22 mouse cellular contexts compared by ENCODE assay signal in the genomic region with DNA sequence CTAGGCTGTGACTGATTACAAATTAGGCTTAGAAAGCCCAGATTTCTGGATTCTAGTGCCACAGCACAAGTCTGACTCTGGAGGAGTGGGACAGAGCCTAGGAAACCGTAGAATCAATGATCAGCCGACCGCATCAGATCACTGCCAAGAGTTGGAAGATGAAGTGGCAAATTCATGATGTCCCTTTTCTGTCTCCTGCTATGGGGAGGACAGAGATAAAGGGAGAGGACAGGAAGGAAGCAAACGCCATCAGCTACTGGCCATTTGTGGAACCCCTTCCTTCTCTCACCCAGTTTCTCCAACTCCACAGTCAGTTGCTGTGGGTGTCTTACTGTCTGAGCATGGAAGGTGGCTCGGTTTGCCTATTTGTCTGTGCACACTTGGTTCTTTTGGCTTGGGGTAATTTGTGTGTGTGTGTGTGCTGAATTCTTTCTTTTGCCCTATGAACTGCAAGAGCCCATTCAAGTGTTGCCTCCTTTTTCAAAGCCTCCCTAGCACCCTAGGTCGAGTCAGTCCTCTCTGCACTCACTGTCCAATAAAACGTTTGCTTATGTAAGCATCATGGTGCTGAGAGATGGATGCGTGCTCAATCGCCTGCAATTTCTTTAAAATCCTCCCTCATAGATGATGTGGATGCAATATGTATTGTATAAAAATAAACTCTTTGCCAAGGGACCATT.
DNase-seq lines count a peak whose midpoint lies in the region; ATAC-seq lines count a peak whose summit lies in the region.
"Had no signal": no experiment of that assay in that cellular context is flagged by ENCODE, and none has a peak within 500 bp of the region (broad histone marks: within the 10 kb centered on the region; RNA-seq: fewer than 3 reads in every experiment).

No protein-coding gene starts in this region.

- DNase-seq in embryo, embryonic 10.5 days (ENCODE audit: low spot score) = peak; percentile 36
- DNase-seq in embryo, embryonic 9.5 days (ENCODE audit: extremely low spot score) = no peak
- DNase-seq in kidney, postnatal 25 days = no peak
- DNase-seq in lung, postnatal 10 days = no peak
- DNase-seq in embryonic facial prominence, embryonic 10.5 days (ENCODE audit: low spot score) = no peak
- DNase-seq: adrenal gland, postnatal 10 days; cerebellum, adult 18-20 months; cerebellum, postnatal 25 days; forebrain, postnatal 0 days; gastrocnemius, postnatal 25 days; kidney, postnatal 4 days; lung, adult 2 months; right cerebral cortex, postnatal 14 days; thymus, adult 2 months; thymus, postnatal 4 days had no signal

- no peak overlapping the region for H3K9ac ChIP-seq in kidney, embryonic 14.5 days (ENCODE audit: low read depth, low read length)
- no peak overlapping the region for H3K9ac ChIP-seq in lung, embryonic 16.5 days (ENCODE audit: low read length)
- H3K9ac ChIP-seq: embryonic facial prominence, embryonic 12.5 days; forebrain, postnatal 0 days; heart, embryonic 15.5 days; limb, embryonic 13.5 days; liver, embryonic 12.5 days had no signal

- H3K27me3 ChIP-seq in kidney, embryonic 14.5 days (ENCODE audit: control insufficient read depth, insufficient read depth, low read length) = no peaks in the 10 kb centered on the region
- no peaks in the 10 kb centered on the region for H3K27me3 ChIP-seq in lung, embryonic 16.5 days (ENCODE audit: control insufficient read depth, insufficient read depth, low read depth, low read length)
- no peaks in the 10 kb centered on the region for H3K27me3 ChIP-seq in embryonic facial prominence, embryonic 10.5 days (replicated peaks; ENCODE audit: low read depth, poor library complexity, severe bottlenecking)
- H3K27me3 ChIP-seq: embryonic facial prominence, embryonic 12.5 days; heart, embryonic 15.5 days; limb, embryonic 13.5 days; liver, embryonic 12.5 days had no signal

- peaks cover 22% of the 10 kb centered on the region for H3K4me1 ChIP-seq in kidney, embryonic 14.5 days (ENCODE audit: control insufficient read depth, insufficient read depth, low read length)
- H3K4me1 ChIP-seq in lung, embryonic 16.5 days (replicated peaks; ENCODE audit: control insufficient read depth, insufficient read depth, low read length) = peaks cover 18% of the 10 kb centered on the region
- peaks cover 26% of the 10 kb centered on the region for H3K4me1 ChIP-seq in embryonic facial prominence, embryonic 10.5 days

- no peak overlapping the region for H3K4me2 ChIP-seq in kidney, embryonic 14.5 days (replicated peaks; ENCODE audit: low read depth, low read length)
- no peak overlapping the region for H3K4me2 ChIP-seq in lung, embryonic 16.5 days (ENCODE audit: low read depth, low read length)
- H3K4me2 ChIP-seq: embryonic facial prominence, embryonic 12.5 days; heart, embryonic 15.5 days; limb, embryonic 13.5 days; liver, embryonic 12.5 days had no signal

- WGBS in kidney, embryonic 14.5 days = 48% methylated on average over 9 of the region's 9 CpGs
- WGBS in lung, embryonic 16.5 days = 23% methylated on average over 9 of the region's 9 CpGs
- WGBS in embryonic facial prominence, embryonic 10.5 days = 76% methylated on average over 9 of the region's 9 CpGs

- peak overlapping the region; percentile 8 for H3K27ac ChIP-seq in kidney, embryonic 14.5 days (ENCODE audit: low read depth, low read length)
- peak overlapping the region; percentile 82 for H3K27ac ChIP-seq in lung, embryonic 16.5 days (ENCODE audit: low read length)
- H3K27ac ChIP-seq in embryonic facial prominence, embryonic 10.5 days (replicated peaks) = 0 out of 2 replicates have a peak overlapping the region, but pooled peaks have one; percentile 24
- H3K27ac ChIP-seq: embryonic facial prominence, embryonic 12.5 days; heart, embryonic 15.5 days; limb, embryonic 13.5 days; liver, embryonic 12.5 days; stomach, postnatal 0 days had no signal

- ATAC-seq in kidney, embryonic 14.5 days (ENCODE audit: low FRiP score, low TSS enrichment) = 0 out of 2 replicates have a peak, but pooled peaks have one; percentile 28
- peak; percentile 76 for ATAC-seq in lung, embryonic 16.5 days (ENCODE audit: low read depth)
- ATAC-seq: forebrain, postnatal 0 days; liver, embryonic 12.5 days had no signal

- no peak overlapping the region for H3K4me3 ChIP-seq in kidney, embryonic 14.5 days (ENCODE audit: low read length)
- H3K4me3 ChIP-seq in lung, embryonic 16.5 days (ENCODE audit: low read length) = no peak overlapping the region
- H3K4me3 ChIP-seq in embryonic facial prominence, embryonic 10.5 days = no peak overlapping the region
- H3K4me3 ChIP-seq: embryonic facial prominence, embryonic 12.5 days; heart, embryonic 15.5 days; limb, embryonic 13.5 days; liver, embryonic 12.5 days had no signal

- no peaks in the 10 kb centered on the region for H3K36me3 ChIP-seq in kidney, embryonic 14.5 days (ENCODE audit: control insufficient read depth, insufficient read depth, low read length)
- H3K36me3 ChIP-seq in lung, embryonic 16.5 days (ENCODE audit: control insufficient read depth, insufficient read depth, low read length) = no peaks in the 10 kb centered on the region
- H3K36me3 ChIP-seq in embryonic facial prominence, embryonic 10.5 days (replicated peaks) = no peaks in the 10 kb centered on the region
- H3K36me3 ChIP-seq: embryonic facial prominence, embryonic 12.5 days; heart, embryonic 15.5 days; limb, embryonic 13.5 days; liver, embryonic 12.5 days had no signal

- no peaks in the 10 kb centered on the region for H3K9me3 ChIP-seq in kidney, embryonic 14.5 days (ENCODE audit: control insufficient read depth, low read length)
- no peaks in the 10 kb centered on the region for H3K9me3 ChIP-seq in lung, embryonic 16.5 days (ENCODE audit: control insufficient read depth, low read length)
- H3K9me3 ChIP-seq in embryonic facial prominence, embryonic 10.5 days = no peaks in the 10 kb centered on the region
- H3K9me3 ChIP-seq: embryonic facial prominence, embryonic 12.5 days; heart, embryonic 15.5 days; limb, embryonic 13.5 days; liver, embryonic 12.5 days had no signal

Comparison
In these comparisons a context has a peak if more than half of its experiments do, and no peak if none do; other contexts are left out.
1. H3K27ac ChIP-seq: peak in every context shown above with its lines; median percentile 82 in lung, embryonic 16.5 days; 24 in embryonic facial prominence, embryonic 10.5 days; 8 in kidney, embryonic 14.5 days.